Mouse (Mus musculus) bone marrow, adult 2 months (tissue): Measurements from ENCODE around the gene Mdfi. TPM values are rescaled to one million over a fixed set of nuclear protein-coding genes. Genes with fewer than 3 reads are reported as not detected.

Experiments used
- H3K27ac ChIP-seq: fragments of 200-500 bp; 2 replicates; pipeline ENCODE4 v1.5.1; 2012; ENCODE audit warnings: low read depth, mild to moderate bottlenecking, control low read depth, inconsistent platforms, low read length; ENCODE audit not compliant: control insufficient read depth, poor library complexity, insufficient read depth
- H3K4me1 ChIP-seq: fragments of 200-500 bp; 2 replicates; pipeline ENCODE4 v1.6.1; 2011; ENCODE audit warnings: low read length; ENCODE audit not compliant: control insufficient read depth, insufficient read depth
- H3K4me3 ChIP-seq: fragments of 200-500 bp; replicated peaks from 2 replicates; pipeline ENCODE3; 2011; ENCODE audit warnings: mild to moderate bottlenecking, low read depth, low read length, control low read depth; ENCODE audit not compliant: control insufficient read depth
- CTCF ChIP-seq: fragments of 200-500 bp; IDR thresholded peaks from 2 replicates; pipeline ENCODE4 v1.5.1; 2011; ENCODE audit warnings: low read length, control low read depth; ENCODE audit not compliant: control insufficient read depth, insufficient read depth
- POLR2A ChIP-seq: fragments of 200-500 bp; IDR thresholded peaks from 2 replicates; pipeline ENCODE4 v1.6.1; 2011; ENCODE audit warnings: low read depth, mild to moderate bottlenecking, control low read depth, low read length, borderline replicate concordance; ENCODE audit not compliant: control insufficient read depth
- WGBS: fragments of 180-500 bp; shearing (Covaris S2); methylation state at CpG from one replicate; pipeline ENCODE4 v1.1.7; 2018; 5-methylcytosine and 5-hydroxymethylcytosine counted together
- polyA plus RNA-seq: library from polyadenylated mRNA; stranded (reverse); fragments of >200 nt; gene quantifications from 2 replicates; pipeline ENCODE4 v1.2.4, GENCODE M21; 2011; ENCODE audit warnings: low replicate concordance; ENCODE audit not compliant: missing spikeins, insufficient read depth, insufficient read length

Mdfi gene
- polyA plus RNA-seq, 1 experiment = 4.2 TPM

DNA sequence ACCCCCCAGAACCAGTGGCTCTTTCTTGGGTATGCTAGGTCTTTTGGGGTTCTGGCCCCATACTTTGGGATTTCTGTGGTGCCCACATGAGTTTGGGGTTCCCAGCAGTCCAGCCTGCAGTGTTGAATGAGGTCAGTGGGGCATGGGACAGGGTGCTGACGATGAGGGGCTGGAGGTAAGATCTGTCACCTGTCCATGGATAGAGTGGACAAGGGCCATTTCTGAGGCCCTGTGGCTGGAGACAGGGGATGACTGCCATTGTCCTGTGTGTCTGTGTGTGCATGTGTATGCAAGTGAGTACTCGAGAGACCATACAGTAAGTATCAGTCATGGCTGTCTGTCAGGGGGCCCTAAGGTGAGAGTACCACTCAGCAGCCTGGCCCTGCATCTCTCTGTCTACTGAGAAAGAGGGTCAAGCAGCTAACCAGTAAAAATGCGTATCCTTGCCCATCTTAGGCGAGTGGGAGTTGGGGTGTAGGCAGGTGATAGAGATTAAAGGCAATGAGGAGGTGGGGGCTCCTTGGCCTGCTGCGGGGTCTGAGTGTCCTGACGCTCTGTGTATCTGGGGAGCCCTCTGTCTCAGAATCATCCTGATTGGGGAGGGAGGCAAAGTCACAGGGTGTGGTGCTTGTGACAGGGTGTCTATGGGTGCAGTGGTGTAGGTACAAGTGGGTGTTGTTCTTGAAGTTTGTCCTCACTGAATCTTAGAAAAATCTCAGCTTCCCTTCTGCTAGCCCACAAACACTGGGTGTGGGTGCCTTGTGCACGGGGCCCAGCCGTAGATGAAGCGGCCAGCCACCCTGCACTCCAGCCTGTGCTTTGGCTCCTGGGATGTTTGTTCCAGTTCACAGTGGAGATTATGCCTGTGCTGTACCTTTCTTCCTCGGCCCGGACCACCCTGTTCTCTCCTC, 64.8 kb downstream of the Mdfi start:
- peaks cover 18% of the 10 kb centered on the region for H3K4me1 ChIP-seq
- WGBS = 75% methylated on average over 11 of the region's 11 CpGs
- peak overlapping the region; percentile 94 for H3K27ac ChIP-seq
- no peak for TF ChIP-seq CTCF
- TF ChIP-seq POLR2A = peak; percentile 56; the same call in 1 of the 2 replicates
- H3K4me3 ChIP-seq = peak overlapping the region; percentile 48

DNA sequence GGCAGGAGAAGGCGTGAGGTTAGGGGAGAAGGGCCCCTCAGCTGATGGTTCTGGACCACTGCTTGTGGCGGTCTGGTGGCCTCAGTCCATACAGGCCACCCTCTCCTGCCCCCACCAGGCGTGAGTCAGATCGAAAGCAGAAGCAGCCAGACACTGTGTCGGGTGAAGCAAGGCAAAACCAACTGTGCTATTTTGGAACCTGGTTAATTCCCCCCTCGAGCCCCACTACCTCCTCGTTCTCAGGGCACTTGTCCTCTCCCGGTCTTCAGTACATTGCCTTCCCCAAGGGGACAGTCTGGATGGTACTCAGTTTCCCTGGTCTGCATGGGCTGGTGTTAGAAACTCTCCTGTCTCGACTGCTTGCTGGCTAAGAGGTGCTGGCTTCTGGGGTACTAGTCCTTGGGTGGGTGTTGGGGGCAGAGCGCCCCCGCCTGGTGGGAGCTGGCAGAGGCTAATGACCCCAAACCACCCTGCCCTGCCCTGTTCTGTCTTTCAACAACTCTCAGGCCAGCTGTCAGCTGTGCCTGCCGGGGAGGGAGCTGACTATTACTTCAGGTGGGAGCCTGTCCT, 65.7 kb downstream of the Mdfi start:
- WGBS = 2% methylated on average over 12 of the region's 12 CpGs
- Histone ChIP-seq H3K27ac (peak overlapping the region; percentile 94), H3K4me3 (peak overlapping the region; percentile 58), H3K4me1 (peaks cover 18% of the 10 kb centered on the region)
- TF ChIP-seq POLR2A (peak; percentile 60; the same call in 1 of the 2 replicates), CTCF (peak; percentile 77)

DNA sequence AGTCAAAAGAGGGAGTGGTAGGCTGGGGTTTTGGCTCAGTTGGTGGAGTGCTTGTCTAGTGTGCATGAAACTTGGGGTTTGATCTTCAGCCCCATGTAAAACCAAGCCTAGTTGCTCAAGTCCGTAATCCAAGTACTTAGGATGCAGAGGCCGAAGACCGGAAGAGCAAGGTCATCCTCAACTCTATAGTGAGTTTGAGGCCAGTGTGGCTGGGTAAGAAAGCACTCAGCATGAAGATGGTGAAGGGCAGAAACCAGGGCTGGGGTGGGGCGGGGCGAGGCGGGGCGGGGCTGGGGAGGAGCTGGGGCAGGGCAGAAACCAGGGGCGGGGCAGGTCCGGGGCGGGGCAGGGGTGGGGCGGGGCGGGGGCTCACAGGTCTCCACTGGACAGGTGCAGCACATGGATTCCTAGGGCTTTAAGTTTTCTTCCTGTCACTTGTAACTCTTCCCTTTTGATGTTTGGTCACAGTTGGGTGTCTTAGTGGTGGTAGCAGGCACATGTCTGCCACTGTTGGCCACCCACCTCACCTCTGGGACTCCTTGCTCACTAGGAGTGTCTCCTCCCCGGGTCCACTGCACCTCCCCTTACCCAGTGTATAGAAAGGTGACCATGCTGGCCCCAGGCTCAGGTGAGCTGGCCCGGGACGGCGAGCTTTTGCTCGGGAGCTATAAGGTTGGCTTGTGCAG, 66.9 kb downstream of the Mdfi start:
- H3K27ac ChIP-seq = peak overlapping the region; percentile 94
- TF ChIP-seq POLR2A = no peak
- no peak for TF ChIP-seq CTCF
- peaks cover 18% of the 10 kb centered on the region for H3K4me1 ChIP-seq
- 57% methylated on average over 17 of the region's 17 CpGs for WGBS
- H3K4me3 ChIP-seq = peak overlapping the region; percentile 12

DNA sequence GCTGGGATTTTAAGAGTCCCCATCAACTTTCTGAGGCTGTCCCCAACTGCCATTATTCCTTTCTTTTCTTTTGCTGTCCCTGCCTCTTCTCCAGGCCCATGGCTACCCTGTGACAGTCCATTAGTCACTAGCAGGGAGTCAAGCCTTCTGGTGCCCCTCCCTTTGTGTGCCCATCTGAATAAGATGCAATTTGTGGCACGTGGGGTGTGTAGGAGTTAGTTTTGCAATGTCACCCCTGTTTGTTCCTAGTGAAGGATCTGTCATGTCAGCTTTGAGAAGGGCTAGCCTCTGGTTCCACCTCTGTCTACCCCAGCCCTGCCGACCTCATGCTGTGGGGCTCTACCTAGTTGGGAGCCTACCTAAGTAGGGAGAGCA, 67.4 kb downstream of the Mdfi start:
- H3K4me1 ChIP-seq = peaks cover 18% of the 10 kb centered on the region
- TF ChIP-seq POLR2A (no peak), CTCF (no peak)
- 30% methylated on average over 2 of the region's 2 CpGs for WGBS
- no peak overlapping the region for H3K4me3 ChIP-seq
- peak overlapping the region; percentile 91 for H3K27ac ChIP-seq

DNA sequence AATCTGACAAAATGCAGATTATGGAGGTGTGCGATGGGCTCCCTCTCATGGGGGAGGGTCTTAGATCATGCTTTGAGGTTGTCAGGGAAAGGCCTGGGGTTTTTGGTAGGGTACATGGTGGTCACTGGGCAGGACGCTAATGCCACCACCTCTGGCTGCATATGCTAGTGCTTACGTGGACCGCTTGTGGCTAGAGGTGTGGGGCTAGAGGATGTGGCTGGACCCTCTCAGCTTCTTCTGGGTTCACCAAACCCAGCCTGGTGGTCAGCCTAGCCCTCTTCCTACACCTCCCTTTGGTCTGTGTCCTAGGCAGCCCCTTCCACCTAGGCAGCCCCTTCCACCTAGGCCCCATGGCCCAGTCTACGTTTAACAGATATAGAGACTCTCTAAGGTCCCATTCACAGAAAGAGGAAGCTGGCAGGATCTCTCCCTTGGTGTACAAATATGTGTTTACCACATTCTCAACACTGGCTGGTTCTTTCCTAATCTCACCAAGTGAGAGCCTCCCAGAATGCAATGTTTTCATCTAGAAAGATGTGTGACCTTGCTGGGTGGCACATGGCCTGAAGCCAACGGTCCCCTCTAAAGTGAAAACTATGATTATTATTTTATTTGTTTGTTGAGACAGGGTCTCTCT, 68.0 kb downstream of the Mdfi start:
- WGBS = 45% methylated on average over 6 of the region's 6 CpGs
- Histone ChIP-seq H3K4me3 (no peak overlapping the region), H3K4me1 (peaks cover 18% of the 10 kb centered on the region), H3K27ac (peak overlapping the region; percentile 91)
- TF ChIP-seq CTCF (no peak), POLR2A (no peak)

DNA sequence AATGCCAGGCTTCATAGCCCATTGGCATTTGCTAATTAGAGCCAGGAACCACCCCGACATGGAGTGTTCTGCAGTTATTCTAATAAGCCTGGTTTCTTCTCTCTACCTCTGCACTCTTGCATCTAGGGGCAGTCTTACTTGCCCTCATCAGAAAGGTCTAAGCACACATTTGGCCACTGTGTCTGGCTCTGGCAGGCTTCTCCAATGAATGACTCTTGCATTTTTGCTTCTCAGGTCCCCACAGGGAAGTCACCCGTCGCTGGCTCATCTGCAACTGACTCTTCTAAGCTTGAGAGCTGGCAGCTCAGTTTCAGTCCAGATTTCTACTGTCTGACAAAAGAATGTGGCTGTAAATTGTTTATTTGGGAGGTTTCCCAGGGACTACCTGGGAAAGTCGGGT, 68.5 kb downstream of the Mdfi start:
- H3K4me1 ChIP-seq = peaks cover 18% of the 10 kb centered on the region
- WGBS = 37% methylated on average over 4 of the region's 4 CpGs
- no peak overlapping the region for H3K4me3 ChIP-seq
- peak overlapping the region; percentile 91 for H3K27ac ChIP-seq
- TF ChIP-seq POLR2A (no peak), CTCF (no peak)

Other genes starting within 250 kb of the Mdfi start
- gene Bysl, start 223.2 kb downstream of the Mdfi start, polyA plus RNA-seq = 5.8 and 9.5 TPM in 2 replicates
- 18.0 and 21.2 TPM in 2 replicates for gene Med20, start 223.1 kb downstream of the Mdfi start, polyA plus RNA-seq
- gene Gm20517, start 223.1 kb downstream of the Mdfi start, polyA plus RNA-seq = 3.0 and 5.1 TPM in 2 replicates
- gene Usp49, start 204.0 kb downstream of the Mdfi start, polyA plus RNA-seq = 9.3 and 10.3 TPM in 2 replicates
- 127 and 178 TPM in 2 replicates for gene Tomm6, start 146.3 kb downstream of the Mdfi start, polyA plus RNA-seq
- gene Frs3, start 145.7 kb downstream of the Mdfi start, polyA plus RNA-seq = not detected in 2 replicates
- gene Gm21981, start 140.2 kb downstream of the Mdfi start, polyA plus RNA-seq = not detected in 2 replicates
- gene Prickle4, start 140.0 kb downstream of the Mdfi start, polyA plus RNA-seq = not detected in 2 replicates
- 1.1 TPM in 1 of 2 replicates, not detected in the other for gene Pgc, start 107.8 kb downstream of the Mdfi start, polyA plus RNA-seq
- 22.6 and 43.7 TPM in 2 replicates for gene Tfeb, start 97.7 kb downstream of the Mdfi start, polyA plus RNA-seq
- gene Foxp4, start 90.0 kb upstream of the Mdfi start, polyA plus RNA-seq = 10.2 and 14.6 TPM in 2 replicates
- gene 1700122O11Rik, start 203.6 kb upstream of the Mdfi start, polyA plus RNA-seq = not detected in 2 replicates